ENCODE assay signal across 15 mouse cellular contexts in the genomic region with DNA sequence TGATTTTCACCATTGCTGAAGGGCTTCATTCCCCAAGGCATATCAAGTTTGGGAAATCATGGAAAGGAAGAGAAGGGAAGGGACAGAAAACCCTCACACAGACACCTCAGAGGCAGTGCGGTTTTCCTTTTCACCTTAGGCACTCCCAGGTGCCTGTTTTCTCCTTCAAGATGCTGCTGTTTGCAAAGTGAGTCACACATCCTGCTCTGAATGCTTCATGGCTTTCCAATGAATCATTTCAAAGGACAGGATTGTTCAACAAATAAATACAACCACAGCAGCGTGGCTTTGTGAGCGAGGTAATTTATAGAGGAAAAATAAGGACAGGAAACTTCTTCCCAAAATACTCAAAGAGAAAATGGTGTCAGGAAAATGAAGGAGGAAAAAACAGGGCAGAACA. TPM values are rescaled to one million over a fixed set of nuclear protein-coding genes. Genes with fewer than 3 reads are reported as not detected.
A peak's percentile ranks its signal among the peaks of the same experiment; 100 is the strongest.
DNase-seq lines count a peak whose midpoint lies in the region; TF ChIP-seq lines count a peak whose summit lies in the region.
"Had no signal": no experiment of that assay in that cellular context is flagged by ENCODE, and none has a peak within 500 bp of the region (broad histone marks: within the 10 kb centered on the region; RNA-seq: fewer than 3 reads in every experiment).

No protein-coding gene starts in this region.

- no peak for TF ChIP-seq CTCF in gastrocnemius, adult 2 months (IDR thresholded peaks at IDR 0.05)

- intact Hi-C loops in gastrocnemius, adult 2 months (cut with DNase I) = no loop called here

- no peak for DNase-seq in gastrocnemius, adult 2 months
- DNase-seq in gastrocnemius, adult 8-10 months (ENCODE audit: low spot score in 2 of 2) = no peak
- peak; percentile 7 for DNase-seq in right cerebral cortex, adult 18-20 months
- no peak for DNase-seq in right cerebral cortex, postnatal 4 days
- DNase-seq in brain, adult 2 months (ENCODE audit: low read depth, low spot score) = peak; percentile 53
- DNase-seq in spleen, adult 12 weeks (ENCODE audit: low spot score) = no peak
- DNase-seq in spleen, postnatal 14 days (ENCODE audit: low spot score in 2 of 2) = no peak
- DNase-seq: adrenal gland, postnatal 25 days; cerebellum, postnatal 14 days; heart, postnatal 10 days; kidney, adult 8-10 months; spleen, adult 18-20 months had no signal

- no peak overlapping the region for H3K4me3 ChIP-seq in gastrocnemius, adult 2 months
- H3K4me3 ChIP-seq: hindbrain, embryonic 15.5 days; midbrain, embryonic 12.5 days had no signal

- H3K27ac ChIP-seq in gastrocnemius, adult 2 months = 0 out of 2 replicates have a peak overlapping the region, but pooled peaks have one; percentile 12
- H3K27ac ChIP-seq: hindbrain, embryonic 15.5 days; midbrain, embryonic 12.5 days had no signal

RNA-seq across cellular contexts. Expression of gene Npff, which starts 47.3 kb away (rescaled TPM):
- 1 to 10 TPM; 2.6 TPM for total RNA-seq in gastrocnemius, adult 2 months (2021)
- total RNA-seq in gastrocnemius, adult 8-10 months (2022) = 1 to 10 TPM in 2 of 4 experiments, under 1 TPM in 2; 0.82 to 1.5 (median 1.1) TPM

RNA-seq across cellular contexts. Expression of gene Gm28047, which starts 52.8 kb away (rescaled TPM):
- total RNA-seq in gastrocnemius, adult 2 months (2021) = 1 to 10 TPM in 1 of 2 experiments, not detected in 1; 1.8 TPM
- total RNA-seq in gastrocnemius, adult 8-10 months (2022) = 1 to 10 TPM in 3 of 4 experiments, not detected in 1; 1.1 to 1.8 (median 1.8) TPM
- total RNA-seq: liver, adult 2 months had no signal

RNA-seq across cellular contexts. Expression of gene Atf7, which starts 53.2 kb away (rescaled TPM):
- total RNA-seq in gastrocnemius, adult 2 months (2021) = 10 to 100 TPM; 60.2 to 62.5 TPM
- total RNA-seq in gastrocnemius, adult 8-10 months (2022) = 10 to 100 TPM; 42.4 to 57.5 (median 51.7) TPM

RNA-seq across cellular contexts. Expression of gene Tarbp2, which starts 54.1 kb away (rescaled TPM):
- 10 to 100 TPM; 33.0 to 37.0 TPM for total RNA-seq in gastrocnemius, adult 2 months (2021)
- total RNA-seq in gastrocnemius, adult 8-10 months (2022) = 10 to 100 TPM; 29.0 to 40.3 (median 35.2) TPM

RNA-seq across cellular contexts. Expression of gene Map3k12, which starts 55.2 kb away (rescaled TPM):
- total RNA-seq in gastrocnemius, adult 2 months (2021) = 1 to 10 TPM; 1.3 to 1.6 TPM
- 1 to 10 TPM in 3 of 4 experiments, under 1 TPM in 1; 0.68 to 1.9 (median 1.5) TPM for total RNA-seq in gastrocnemius, adult 8-10 months (2022)

Comparison
In these comparisons a context has a peak if more than half of its experiments do, and no peak if none do; other contexts are left out.
1. DNase-seq: peak in right cerebral cortex, adult 18-20 months (single experiment) and brain, adult 2 months (single experiment); none in gastrocnemius, adult 2 months (single experiment), gastrocnemius, adult 8-10 months (0 of 2), right cerebral cortex, postnatal 4 days (single experiment), spleen, adult 12 weeks (single experiment) and spleen, postnatal 14 days (0 of 2).